Mouse (Mus musculus) heart, postnatal 0 days (tissue): ENCODE measurements around the gene Map3k11. TPM values are rescaled to one million over a fixed set of nuclear protein-coding genes. Genes with fewer than 3 reads are reported as not detected.

ENCODE experiments used
- ATAC-seq: fragments of 200-750 bp; cut with Nextera tagmentation; 2 replicates; pipeline ENCODE4 v1.8.0; 2017; ENCODE audit warnings: low read depth, moderate number of reproducible peaks, moderate library complexity; ENCODE audit not compliant: insufficient read depth
- DNase-seq: peaks from one replicate; pipeline ENCODE4 v3.0.0-alpha.2; 2016; ENCODE audit warnings: low spot score
- H3K27ac ChIP-seq: fragments of 300-500 bp; sonication (generic); 2 replicates; pipeline ENCODE4 v1.5.1; 2014; ENCODE audit warnings: low read depth, mild to moderate bottlenecking
- H3K27me3 ChIP-seq: fragments of 300-500 bp; sonication (generic); 2 replicates; pipeline ENCODE4 v1.6.1; 2014; ENCODE audit warnings: low read length, mixed read lengths; ENCODE audit not compliant: control insufficient read depth, insufficient read depth
- H3K36me3 ChIP-seq: fragments of 300-500 bp; sonication (generic); replicated peaks from 2 replicates; pipeline ENCODE4 v1.6.1; 2014; ENCODE audit warnings: low read length, mixed read lengths; ENCODE audit not compliant: control insufficient read depth, insufficient read depth
- H3K4me1 ChIP-seq: fragments of 300-500 bp; sonication (generic); 2 replicates; pipeline ENCODE4 v1.6.1; 2014; ENCODE audit warnings: antibody characterized with exemption; ENCODE audit not compliant: control insufficient read depth, insufficient read depth
- H3K4me2 ChIP-seq: fragments of 300-500 bp; sonication (generic); 2 replicates; pipeline ENCODE4 v1.6.1; 2014; ENCODE audit warnings: low read depth, mild to moderate bottlenecking, low read length, moderate library complexity
- H3K4me3 ChIP-seq: fragments of 300-500 bp; sonication (generic); 2 replicates; pipeline ENCODE4 v1.5.1; 2014; ENCODE audit warnings: low read depth, low read length
- H3K9ac ChIP-seq: fragments of 300-500 bp; sonication (generic); replicated peaks from 2 replicates; pipeline ENCODE4 v1.6.1; 2014; ENCODE audit warnings: low read depth, low read length, mixed read lengths
- H3K9me3 ChIP-seq: fragments of 300-500 bp; sonication (generic); replicated peaks from 2 replicates; pipeline ENCODE4 v1.6.1; 2016; ENCODE audit warnings: low read length; ENCODE audit not compliant: control insufficient read depth
- CTCF ChIP-seq: IDR thresholded peaks from 2 replicates; pipeline ENCODE4 v1.5.1; 2016; ENCODE audit warnings: antibody characterized with exemption, control low read depth, low read depth
- EP300 ChIP-seq: IDR thresholded peaks from 2 replicates; pipeline ENCODE4 v1.6.1; 2016; ENCODE audit warnings: antibody characterized with exemption, low read depth
- WGBS: fragments of 180-500 bp; shearing (Covaris S2); extraction: QIAGEN DNeasy Blood & Tissue Kit; methylation state at CpG from one replicate; pipeline ENCODE4 v1.1.7; 2014; 5-methylcytosine and 5-hydroxymethylcytosine counted together
- polyA plus RNA-seq: library from polyadenylated mRNA; unstranded; fragments of >200 nt; fragmentation: Nextera tagmentation; extraction: Ambion mirVana; gene quantifications from 2 replicates; pipeline ENCODE4 v1.2.1, GENCODE M21; 2015
- total RNA-seq: library from RNA; depleted of rRNA; stranded (reverse); fragments of >200 nt; gene quantifications from 2 replicates; pipeline ENCODE4 v1.2.3, GENCODE M21; 2014; ENCODE audit warnings: low replicate concordance

The Map3k11 gene
- total and polyA plus RNA-seq, 2 experiments from 2014 or later, result 17.0 to 43.5 TPM

DNA sequence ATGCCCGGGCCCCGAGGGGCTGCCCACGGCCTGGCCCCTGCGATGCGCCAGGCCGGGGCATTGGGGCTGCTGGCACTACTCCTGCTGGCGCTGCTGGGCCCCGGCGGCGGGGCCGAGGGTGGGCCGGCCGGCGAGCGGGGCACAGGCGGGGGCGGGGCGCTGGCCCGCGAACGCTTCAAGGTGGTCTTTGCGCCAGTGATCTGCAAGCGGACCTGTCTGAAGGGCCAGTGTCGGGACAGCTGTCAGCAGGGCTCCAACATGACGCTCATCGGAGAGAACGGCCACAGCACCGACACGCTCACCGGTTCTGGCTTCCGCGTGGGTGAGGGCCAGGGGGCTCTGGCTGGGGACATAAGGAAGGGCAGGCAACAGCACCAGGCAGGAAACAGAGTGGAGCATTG, 53.7 kb downstream of the Map3k11 start:
- Histone ChIP-seq H3K4me1 (peaks cover 13% of the 10 kb centered on the region), H3K36me3 (no peaks in the 10 kb centered on the region)
- under 1% methylated on average over 32 of the region's 32 CpGs for WGBS

DNA sequence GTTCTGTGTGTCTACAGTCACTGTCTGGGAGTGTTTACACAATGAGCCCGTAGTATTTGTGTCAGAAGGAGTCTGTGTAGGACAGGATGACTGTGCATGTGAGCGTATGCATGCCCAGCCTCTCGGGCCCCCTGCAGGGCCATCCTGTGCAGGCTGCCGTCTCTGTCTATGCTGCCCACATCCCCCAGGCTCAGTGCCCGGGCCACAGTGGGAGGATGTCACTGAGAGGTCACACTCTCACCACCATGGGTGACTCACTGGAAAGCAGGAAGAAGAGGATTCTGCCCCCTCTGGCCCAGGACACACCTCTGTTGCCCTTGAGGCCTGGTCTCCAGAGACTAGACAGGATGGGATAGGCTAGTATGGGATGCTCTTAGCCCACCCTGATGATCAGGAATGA, 55.0 kb downstream of the Map3k11 start:
- Histone ChIP-seq H3K27me3 (0 out of 2 replicates have a peak, but pooled peaks cover 10% of the 10 kb centered on the region), H3K9ac (no peak overlapping the region), H3K27ac (no peak overlapping the region), H3K9me3 (no peaks in the 10 kb centered on the region), H3K4me1 (peaks cover 13% of the 10 kb centered on the region), H3K36me3 (no peaks in the 10 kb centered on the region), H3K4me3 (no peak overlapping the region), H3K4me2 (no peak overlapping the region; the same call in 1 of the 2 replicates)
- no peak for DNase-seq
- no peak for ATAC-seq
- WGBS, result 53% methylated on average over 5 of the region's 5 CpGs
- TF ChIP-seq CTCF, result no peak
- TF ChIP-seq EP300, result no peak

More for the DNA sequence above, 53.7 kb downstream of the Map3k11 start:
- H3K4me2 ChIP-seq, result peak overlapping the region; percentile 99
- DNase-seq (peak; percentile 26), ATAC-seq (peak; percentile 43)
- 0 out of 2 replicates have a peak, but pooled peaks cover 10% of the 10 kb centered on the region for H3K27me3 ChIP-seq
- H3K27ac ChIP-seq, result peak overlapping the region; percentile 89
- TF ChIP-seq EP300 (no peak), CTCF (no peak)
- peak overlapping the region; percentile 78 for H3K4me3 ChIP-seq
- H3K9ac ChIP-seq, result peak overlapping the region; percentile 92
- H3K9me3 ChIP-seq, result no peaks in the 10 kb centered on the region

DNA sequence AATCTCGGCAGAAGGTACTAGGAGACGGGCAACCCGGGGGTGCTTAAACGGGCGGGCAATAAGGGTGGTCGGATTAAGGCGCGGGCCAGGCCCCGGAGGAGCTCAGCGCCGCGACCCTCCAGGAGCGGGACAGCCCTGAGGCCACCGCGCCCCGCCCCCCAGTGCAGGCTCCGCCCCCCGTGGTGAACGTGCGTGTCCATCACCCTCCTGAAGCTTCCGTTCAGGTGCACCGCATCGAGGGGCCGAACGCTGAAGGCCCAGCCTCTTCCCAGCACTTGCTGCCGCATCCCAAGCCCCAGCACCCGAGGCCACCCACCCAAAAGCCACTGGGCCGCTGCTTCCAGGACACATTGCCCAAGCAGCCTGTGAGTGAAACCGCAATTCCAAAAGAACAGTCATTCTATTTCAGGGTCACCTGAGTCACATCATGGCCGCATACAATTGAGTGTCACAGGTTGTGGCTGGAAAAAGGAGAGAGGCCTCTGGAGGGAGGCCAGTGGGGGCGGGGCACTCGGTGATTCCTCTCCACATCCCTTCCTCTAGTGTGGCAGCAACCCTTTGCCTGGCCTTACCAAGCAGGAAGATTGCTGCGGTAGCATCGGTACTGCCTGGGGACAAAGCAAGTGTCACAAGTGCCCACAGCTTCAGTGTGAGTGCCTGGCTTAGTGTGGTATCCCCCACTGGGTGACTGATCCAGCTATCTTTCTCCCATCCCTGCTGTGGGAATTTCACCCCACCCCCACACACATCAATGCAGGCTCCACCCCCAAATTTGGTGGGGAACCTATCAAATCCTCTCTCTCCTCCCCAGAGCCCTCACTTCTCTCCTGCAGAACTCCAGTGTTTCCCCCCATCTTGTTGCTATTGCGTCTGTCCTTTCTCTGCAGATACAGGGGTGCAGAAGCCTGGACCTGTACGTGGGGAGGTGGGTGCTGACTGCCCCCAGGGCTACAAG, 57.5 kb downstream of the Map3k11 start:
- peak overlapping the region; percentile 12 for H3K4me3 ChIP-seq
- DNase-seq (no peak), ATAC-seq (no peak)
- H3K36me3 ChIP-seq, result 0 out of 2 replicates have a peak, but pooled peaks cover 3% of the 10 kb centered on the region
- no peaks in the 10 kb centered on the region for H3K9me3 ChIP-seq
- H3K27me3 ChIP-seq, result peaks cover 15% of the 10 kb centered on the region; the same call in 1 of the 2 replicates
- H3K4me1 ChIP-seq, result peaks cover 6% of the 10 kb centered on the region
- peak overlapping the region; percentile 20; the same call in 1 of the 2 replicates for H3K9ac ChIP-seq
- 21% methylated on average over 33 of the region's 36 CpGs for WGBS
- TF ChIP-seq EP300, result no peak
- no peak for TF ChIP-seq CTCF
- no peak overlapping the region for H3K27ac ChIP-seq
- peak overlapping the region; percentile 47 for H3K4me2 ChIP-seq

DNA sequence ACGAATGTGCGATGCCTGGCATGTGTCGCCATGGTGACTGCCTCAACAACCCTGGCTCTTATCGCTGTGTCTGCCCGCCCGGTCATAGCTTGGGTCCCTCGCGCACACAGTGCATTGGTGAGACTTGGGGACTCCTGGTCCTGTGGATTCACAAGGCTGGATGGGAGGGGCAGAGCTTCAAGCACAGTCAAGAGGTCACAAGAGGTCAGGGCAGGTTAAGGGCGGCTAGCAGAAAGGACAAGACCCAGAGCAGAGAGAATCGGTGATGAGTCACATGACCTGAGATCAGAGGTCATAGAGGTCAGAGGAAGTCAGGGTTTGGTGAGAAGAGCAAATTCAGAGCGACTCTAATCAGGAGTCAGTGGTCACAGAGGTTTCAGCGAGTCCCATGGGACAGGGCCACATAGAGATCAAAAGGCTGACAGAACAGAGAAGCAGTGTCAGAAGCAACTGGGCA, 58.4 kb downstream of the Map3k11 start:
- peaks cover 5% of the 10 kb centered on the region for H3K4me1 ChIP-seq
- H3K9me3 ChIP-seq, result no peaks in the 10 kb centered on the region
- H3K4me2 ChIP-seq, result no peak overlapping the region
- TF ChIP-seq CTCF, result no peak
- TF ChIP-seq EP300, result no peak
- no peak overlapping the region for H3K4me3 ChIP-seq
- no peak for DNase-seq
- no peak for ATAC-seq
- 0 out of 2 replicates have a peak, but pooled peaks cover 6% of the 10 kb centered on the region for H3K36me3 ChIP-seq
- H3K27ac ChIP-seq, result no peak overlapping the region
- peaks cover 18% of the 10 kb centered on the region; the same call in 1 of the 2 replicates for H3K27me3 ChIP-seq
- H3K9ac ChIP-seq, result no peak overlapping the region
- WGBS, result 51% methylated on average over 12 of the region's 12 CpGs

DNA sequence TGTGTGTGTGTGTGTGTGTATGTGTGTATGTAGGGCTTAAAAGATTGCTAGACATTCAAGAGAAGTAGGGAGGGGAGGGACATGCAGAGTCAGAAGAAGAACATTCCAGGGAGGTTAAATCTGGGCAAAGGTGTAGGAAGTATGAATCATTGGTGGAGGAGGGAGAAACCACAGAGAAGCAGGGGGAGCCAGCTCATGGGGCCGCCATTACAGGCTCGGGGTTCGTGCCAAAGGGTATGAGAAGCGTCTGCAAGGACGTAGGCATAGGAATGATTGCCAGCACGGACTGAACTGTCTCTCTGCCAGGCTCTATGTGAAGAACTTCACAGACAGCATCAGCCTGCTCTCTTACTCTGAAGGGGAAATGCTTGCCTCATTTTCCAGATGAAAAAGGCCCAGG, 60.9 kb downstream of the Map3k11 start:
- WGBS, result 60% methylated on average over 6 of the region's 6 CpGs
- Histone ChIP-seq H3K9ac (no peak overlapping the region), H3K9me3 (no peaks in the 10 kb centered on the region), H3K4me1 (peaks cover 5% of the 10 kb centered on the region; the same call in 1 of the 2 replicates), H3K27me3 (peaks cover 18% of the 10 kb centered on the region; the same call in 1 of the 2 replicates), H3K36me3 (0 out of 2 replicates have a peak, but pooled peaks cover 6% of the 10 kb centered on the region), H3K4me3 (no peak overlapping the region), H3K4me2 (no peak overlapping the region), H3K27ac (no peak overlapping the region)
- no peak for TF ChIP-seq EP300
- no peak for TF ChIP-seq CTCF
- DNase-seq, result no peak
- no peak for ATAC-seq
